Mouse (Mus musculus): ENCODE data around the gene Tcte2. TPM values are rescaled to one million over a fixed set of nuclear protein-coding genes. Genes with fewer than 3 reads are reported as not detected.

Gene Tcte2
- polyA plus RNA-seq, 1 experiment: 12.1 TPM

DNA sequence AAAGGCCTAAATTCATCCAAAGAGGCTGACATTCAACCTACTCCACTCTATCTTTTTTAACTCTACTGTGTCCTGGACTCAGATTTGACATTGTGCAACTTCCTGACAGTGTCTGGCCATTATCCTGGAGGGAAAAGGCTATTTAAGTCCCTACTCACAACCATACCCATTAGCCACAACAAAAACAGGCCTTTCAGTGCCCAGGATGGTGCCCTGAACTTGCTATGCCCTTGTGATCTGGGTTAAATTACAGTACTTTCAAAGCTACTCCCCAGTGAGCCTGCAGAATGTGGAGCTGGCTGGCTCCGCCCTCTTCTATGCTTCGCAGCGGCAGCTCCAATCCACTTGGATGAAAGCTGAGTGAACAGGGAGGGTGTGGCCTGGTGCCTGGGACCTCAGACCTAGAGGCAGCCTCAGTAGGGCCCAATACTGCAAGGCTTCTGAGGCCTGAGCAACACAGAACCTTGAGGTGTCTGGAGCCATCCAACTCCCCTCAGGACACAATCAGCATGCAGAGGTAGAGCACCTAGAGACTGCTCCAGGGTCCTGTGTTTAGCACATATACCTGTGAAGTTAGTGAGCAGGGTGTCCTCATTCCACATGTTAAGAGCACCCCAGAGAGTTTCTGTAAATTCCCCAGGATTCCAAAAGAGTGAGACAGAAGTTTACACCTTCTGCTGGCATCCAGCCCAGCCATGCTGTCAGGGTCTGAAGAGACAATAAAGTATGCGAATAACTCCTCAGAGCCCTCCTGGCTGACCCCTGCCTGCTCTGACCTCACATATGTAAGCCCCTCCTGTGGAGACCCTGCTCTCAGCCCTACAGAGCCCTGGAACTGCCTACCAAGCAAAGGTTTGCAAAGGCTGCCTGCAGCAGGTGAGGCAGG, 61.3 kb downstream of the Tcte2 start:
- peaks cover 32% of the 10 kb centered on the region for H3K4me1 ChIP-seq (ENCODE audit: control insufficient read depth, insufficient read depth, low read length)
- H3K27ac ChIP-seq (ENCODE audit: insufficient read depth, low read length): no peak overlapping the region; the same call in 1 of the 2 replicates

DNA sequence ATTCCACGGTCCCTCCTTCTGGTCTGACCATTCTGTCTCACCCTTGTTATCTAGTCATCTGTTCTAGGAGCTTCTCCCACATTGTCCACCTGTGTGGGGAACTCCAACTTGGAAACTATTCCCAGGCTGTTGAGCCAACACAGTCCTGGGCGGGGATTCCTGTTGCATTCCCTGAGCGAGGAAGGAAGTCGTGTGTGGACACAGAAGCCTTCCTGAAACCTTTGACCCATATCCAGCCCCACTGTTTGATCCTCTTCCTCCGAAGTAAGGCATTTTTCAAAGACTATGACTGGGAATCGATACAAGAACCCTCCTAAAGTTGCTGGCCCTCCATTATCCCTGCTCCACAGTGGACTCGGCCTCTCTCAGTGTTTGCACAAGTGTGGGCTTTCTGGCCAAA, 61.9 kb downstream of the Tcte2 start:
- Histone ChIP-seq H3K4me3 (replicated peaks; ENCODE audit: insufficient read depth, low read depth, low read length) (no peak overlapping the region), H3K27ac (ENCODE audit: insufficient read depth, low read length) (no peak overlapping the region; the same call in 1 of the 2 replicates), H3K27me3 (ENCODE audit: control insufficient read depth, insufficient read depth, low read length) (no peaks in the 10 kb centered on the region), H3K4me1 (ENCODE audit: control insufficient read depth, insufficient read depth, low read length) (peaks cover 28% of the 10 kb centered on the region)
- 82% methylated on average over 7 of the region's 7 CpGs for WGBS
- TF ChIP-seq CTCF (IDR thresholded peaks at IDR 0.05; ENCODE audit: borderline replicate concordance, insufficient read depth, low read depth, low read length): no peak
- TF ChIP-seq POLR2A (IDR thresholded peaks at IDR 0.05; ENCODE audit: borderline replicate concordance, insufficient read depth, low read length): no peak
- no peak for DNase-seq

More for the DNA sequence above, 61.3 kb downstream of the Tcte2 start:
- no peak for TF ChIP-seq CTCF (IDR thresholded peaks at IDR 0.05; ENCODE audit: borderline replicate concordance, insufficient read depth, low read depth, low read length)
- 71% methylated on average over 4 of the region's 4 CpGs for WGBS
- no peaks in the 10 kb centered on the region for H3K27me3 ChIP-seq (ENCODE audit: control insufficient read depth, insufficient read depth, low read length)
- H3K4me3 ChIP-seq (replicated peaks; ENCODE audit: insufficient read depth, low read depth, low read length): no peak overlapping the region
- peak in 1 of 2 experiments; percentile 36 for DNase-seq

DNA sequence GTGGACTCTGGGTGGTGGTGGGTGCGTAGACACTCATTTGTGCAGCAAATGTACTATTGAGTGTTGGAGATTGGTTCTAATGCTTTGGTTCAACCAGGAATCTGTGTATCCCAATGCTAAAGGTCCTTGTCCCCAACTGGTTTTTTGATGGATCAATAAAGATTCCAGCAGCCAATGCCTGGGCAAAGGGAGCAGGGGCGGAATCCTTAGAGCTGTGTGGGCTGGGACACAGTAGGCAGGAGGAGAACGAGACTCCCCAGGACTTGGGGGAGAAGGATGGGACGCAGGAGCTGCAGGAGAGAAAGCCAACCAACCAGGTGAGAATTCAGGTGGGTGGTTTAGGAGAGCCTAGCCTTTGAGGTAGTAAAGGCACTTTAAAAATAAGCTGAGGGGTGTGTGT, 63.4 kb downstream of the Tcte2 start:
- DNase-seq: no peak
- 92% methylated on average over 4 of the region's 4 CpGs for WGBS
- H3K27me3 ChIP-seq (ENCODE audit: control insufficient read depth, insufficient read depth, low read length): no peaks in the 10 kb centered on the region
- no peak overlapping the region for H3K27ac ChIP-seq (ENCODE audit: insufficient read depth, low read length)
- no peak overlapping the region for H3K4me3 ChIP-seq (replicated peaks; ENCODE audit: insufficient read depth, low read depth, low read length)
- no peak for TF ChIP-seq CTCF (IDR thresholded peaks at IDR 0.05; ENCODE audit: borderline replicate concordance, insufficient read depth, low read depth, low read length)
- no peak for TF ChIP-seq POLR2A (IDR thresholded peaks at IDR 0.05; ENCODE audit: borderline replicate concordance, insufficient read depth, low read length)
- peaks cover 21% of the 10 kb centered on the region for H3K4me1 ChIP-seq (ENCODE audit: control insufficient read depth, insufficient read depth, low read length)

DNA sequence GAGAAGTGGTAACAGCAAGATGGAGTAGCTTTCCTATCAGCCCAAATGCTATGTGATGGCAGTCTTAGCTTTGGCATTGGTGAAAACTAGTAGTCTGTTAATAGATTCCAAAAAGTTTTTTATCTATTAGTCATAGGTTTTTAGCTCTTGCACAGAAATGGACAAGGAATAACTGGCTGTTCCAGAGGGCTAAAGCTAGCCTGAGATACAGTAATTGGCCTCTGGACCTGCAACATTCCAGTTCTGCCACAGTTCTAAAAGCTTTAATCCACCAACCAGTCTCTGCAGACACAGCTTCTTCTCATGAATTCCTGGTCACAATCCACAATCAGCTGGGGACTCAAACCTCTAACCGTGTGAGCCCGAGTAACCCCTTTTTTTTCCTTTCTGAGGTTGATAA, 64.0 kb downstream of the Tcte2 start:
- Histone ChIP-seq H3K27me3 (ENCODE audit: control insufficient read depth, insufficient read depth, low read length) (no peaks in the 10 kb centered on the region), H3K4me3 (replicated peaks; ENCODE audit: insufficient read depth, low read depth, low read length) (no peak overlapping the region), H3K4me1 (ENCODE audit: control insufficient read depth, insufficient read depth, low read length) (peaks cover 16% of the 10 kb centered on the region), H3K27ac (ENCODE audit: insufficient read depth, low read length) (no peak overlapping the region)
- 88% methylated on average over 2 of the region's 2 CpGs for WGBS
- no peak for DNase-seq
- no peak for TF ChIP-seq CTCF (IDR thresholded peaks at IDR 0.05; ENCODE audit: borderline replicate concordance, insufficient read depth, low read depth, low read length)
- TF ChIP-seq POLR2A (IDR thresholded peaks at IDR 0.05; ENCODE audit: borderline replicate concordance, insufficient read depth, low read length): no peak

DNA sequence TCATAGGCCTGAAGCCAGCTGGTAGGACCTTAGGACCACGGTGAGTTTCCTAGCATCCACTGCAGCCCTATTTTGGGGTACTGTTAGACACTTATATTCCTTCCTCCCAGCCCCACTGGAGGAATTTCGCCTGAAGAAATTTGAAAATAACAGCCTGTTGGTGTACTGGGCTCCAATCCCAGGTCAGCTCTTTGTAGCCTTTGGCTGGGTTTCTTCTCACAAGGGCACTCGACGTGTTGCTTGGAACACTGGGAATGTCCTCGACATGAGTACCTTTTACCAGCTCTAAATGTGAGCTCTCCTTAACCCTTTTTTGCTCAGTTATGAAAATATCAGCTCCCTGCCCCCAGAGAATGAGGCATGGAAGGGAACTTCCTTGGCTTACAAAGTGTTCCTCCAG, 65.7 kb downstream of the Tcte2 start:
- Histone ChIP-seq H3K27ac (ENCODE audit: insufficient read depth, low read length) (no peak overlapping the region), H3K4me3 (replicated peaks; ENCODE audit: insufficient read depth, low read depth, low read length) (no peak overlapping the region), H3K27me3 (ENCODE audit: control insufficient read depth, insufficient read depth, low read length) (no peaks in the 10 kb centered on the region), H3K4me1 (ENCODE audit: control insufficient read depth, insufficient read depth, low read length) (peaks cover 8% of the 10 kb centered on the region)
- no peak for TF ChIP-seq POLR2A (IDR thresholded peaks at IDR 0.05; ENCODE audit: borderline replicate concordance, insufficient read depth, low read length)
- TF ChIP-seq CTCF (IDR thresholded peaks at IDR 0.05; ENCODE audit: borderline replicate concordance, insufficient read depth, low read depth, low read length): no peak
- WGBS: 47% methylated on average over 5 of the region's 5 CpGs
- DNase-seq: no peak

DNA sequence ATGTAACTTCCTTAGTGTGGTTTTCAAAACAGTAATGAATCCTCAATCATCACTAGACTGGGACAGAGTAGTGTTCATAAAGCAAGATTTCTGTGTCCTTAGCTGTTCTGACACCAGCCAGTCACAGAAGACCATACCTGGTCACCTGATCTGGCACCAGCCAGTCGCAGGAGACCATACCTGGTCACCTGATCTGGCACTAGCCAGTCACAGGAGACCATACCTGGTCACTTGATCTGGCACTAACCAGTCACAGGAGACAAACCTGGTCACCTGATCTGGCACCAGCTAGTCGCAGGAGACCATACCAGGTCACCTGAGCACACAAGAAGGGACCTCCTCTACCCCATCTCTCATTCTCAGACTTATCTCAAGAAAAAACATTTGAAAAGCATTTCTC, 66.4 kb downstream of the Tcte2 start:
- no peak for DNase-seq
- H3K4me1 ChIP-seq (ENCODE audit: control insufficient read depth, insufficient read depth, low read length): peaks cover 6% of the 10 kb centered on the region
- no peaks in the 10 kb centered on the region for H3K27me3 ChIP-seq (ENCODE audit: control insufficient read depth, insufficient read depth, low read length)
- H3K4me3 ChIP-seq (replicated peaks; ENCODE audit: insufficient read depth, low read depth, low read length): no peak overlapping the region
- no peak overlapping the region for H3K27ac ChIP-seq (ENCODE audit: insufficient read depth, low read length)
- TF ChIP-seq POLR2A (IDR thresholded peaks at IDR 0.05; ENCODE audit: borderline replicate concordance, insufficient read depth, low read length): no peak
- TF ChIP-seq CTCF (IDR thresholded peaks at IDR 0.05; ENCODE audit: borderline replicate concordance, insufficient read depth, low read depth, low read length): no peak
- 100% methylated on average over 2 of the region's 2 CpGs for WGBS

DNA sequence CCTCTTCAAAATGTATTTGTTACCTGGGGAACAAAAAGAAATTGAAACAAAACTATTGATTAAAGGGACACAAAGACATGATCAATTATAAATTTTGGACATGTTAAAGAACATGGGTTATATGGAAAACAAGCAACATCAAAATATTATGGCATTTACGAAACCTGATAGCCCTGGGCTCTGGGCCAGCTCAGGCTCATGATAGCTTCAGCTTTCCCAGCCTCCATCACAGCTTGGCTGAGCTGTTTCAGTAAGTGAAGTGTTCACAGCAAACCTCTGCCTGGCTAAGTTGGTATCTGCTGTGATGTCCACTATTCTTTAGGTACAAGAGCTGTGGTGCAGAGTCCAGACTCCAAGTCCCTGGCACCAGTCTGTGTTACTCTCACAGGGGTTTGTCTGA, 67.4 kb downstream of the Tcte2 start:
- 90% methylated on average over 1 of the region's 1 CpGs for WGBS
- H3K4me1 ChIP-seq (ENCODE audit: control insufficient read depth, insufficient read depth, low read length): peaks cover under 1% of the 10 kb centered on the region; the same call in 1 of the 2 replicates
- H3K4me3 ChIP-seq (replicated peaks; ENCODE audit: insufficient read depth, low read depth, low read length): no peak overlapping the region
- no peak for TF ChIP-seq POLR2A (IDR thresholded peaks at IDR 0.05; ENCODE audit: borderline replicate concordance, insufficient read depth, low read length)
- TF ChIP-seq CTCF (IDR thresholded peaks at IDR 0.05; ENCODE audit: borderline replicate concordance, insufficient read depth, low read depth, low read length): no peak
- H3K27ac ChIP-seq (ENCODE audit: insufficient read depth, low read length): no peak overlapping the region
- no peaks in the 10 kb centered on the region for H3K27me3 ChIP-seq (ENCODE audit: control insufficient read depth, insufficient read depth, low read length)
- no peak for DNase-seq

DNA sequence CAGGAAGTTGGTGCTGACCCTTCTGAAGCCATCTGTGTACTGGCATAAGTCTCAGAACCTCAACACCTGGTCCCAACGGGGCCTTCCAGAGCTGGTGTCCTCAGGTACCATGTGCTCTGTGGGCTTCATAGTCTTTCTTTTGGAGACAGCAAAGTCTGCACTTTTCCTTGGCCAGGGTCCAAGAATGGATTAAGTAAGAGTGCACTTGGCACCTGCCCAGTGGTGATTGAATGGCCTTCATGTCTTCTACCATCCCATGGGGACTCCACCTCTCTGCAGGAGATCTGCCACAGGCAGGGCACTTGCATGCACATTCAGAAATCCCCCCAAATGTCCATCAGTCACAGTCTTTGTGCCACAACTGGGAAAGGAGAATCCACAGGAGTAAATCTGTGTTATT, 74.0 kb downstream of the Tcte2 start:
- Histone ChIP-seq H3K4me1 (ENCODE audit: control insufficient read depth, insufficient read depth, low read length) (peaks cover 4% of the 10 kb centered on the region; the same call in 1 of the 2 replicates), H3K4me3 (replicated peaks; ENCODE audit: insufficient read depth, low read depth, low read length) (no peak overlapping the region), H3K27ac (ENCODE audit: insufficient read depth, low read length) (no peak overlapping the region), H3K27me3 (ENCODE audit: control insufficient read depth, insufficient read depth, low read length) (no peaks in the 10 kb centered on the region)
- DNase-seq: no peak
- WGBS: 50% methylated on average over 1 of the region's 1 CpGs
- TF ChIP-seq CTCF (IDR thresholded peaks at IDR 0.05; ENCODE audit: borderline replicate concordance, insufficient read depth, low read depth, low read length): no peak
- TF ChIP-seq POLR2A (IDR thresholded peaks at IDR 0.05; ENCODE audit: borderline replicate concordance, insufficient read depth, low read length): no peak

Data from cerebellum, adult 2 months (tissue).